Mouse (Mus musculus) ovary, postnatal 14 days (tissue): ENCODE data around the gene Sh3tc1.

Experiments used
- DNase-seq: peaks from one replicate; pipeline ENCODE4 v3.0.0; 2022; ENCODE audit warnings: low spot score

The Sh3tc1 gene

DNA sequence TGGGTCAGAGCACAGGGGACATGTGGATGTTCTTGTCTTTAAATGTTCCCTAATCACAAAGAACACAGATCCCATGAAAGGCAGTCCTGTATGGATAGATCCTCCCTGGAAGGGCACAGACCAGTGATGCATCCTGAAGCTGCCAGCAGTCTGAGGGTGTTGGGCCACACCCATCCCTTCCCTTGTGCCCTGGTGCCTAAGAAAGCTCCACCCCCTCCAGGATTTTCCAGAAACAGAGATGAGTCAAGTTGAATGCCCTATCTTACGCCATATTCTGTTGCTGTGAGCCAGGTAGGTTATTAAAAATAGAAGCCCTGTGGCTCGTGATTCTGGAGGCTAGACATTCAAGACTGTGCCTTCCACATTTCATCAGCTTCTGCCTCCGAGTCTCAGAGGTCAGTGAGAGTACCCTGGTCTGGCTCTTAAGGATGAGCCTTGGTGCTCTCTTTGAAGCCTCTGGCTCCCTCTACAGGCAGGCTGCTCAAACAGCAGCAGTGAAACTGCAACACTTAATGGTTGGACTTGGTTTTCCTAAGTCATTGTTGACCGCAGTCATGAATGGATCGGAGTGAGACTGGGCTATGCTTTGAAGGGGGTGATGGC lies 15.4 kb upstream of the Sh3tc1 start:
- peak; percentile 48 for DNase-seq

DNA sequence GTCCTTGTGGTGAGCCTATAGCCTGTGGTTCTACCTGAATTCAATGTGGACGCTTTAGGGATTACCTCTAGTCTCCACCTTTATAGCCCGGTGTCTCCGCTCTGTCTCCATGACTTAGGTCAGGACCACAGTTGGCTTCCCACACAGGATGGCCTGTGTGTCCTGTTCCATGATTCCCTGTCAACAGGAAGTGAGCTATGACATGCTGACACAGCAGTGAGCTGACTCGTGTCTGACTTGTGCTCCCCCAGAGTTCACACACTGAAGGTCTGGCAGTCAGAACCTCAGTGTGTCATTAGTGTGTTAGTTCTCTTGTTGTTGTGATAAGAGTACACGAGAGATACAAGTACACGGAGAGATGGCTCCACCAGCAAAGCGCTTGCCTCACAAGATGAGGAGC lies 11.2 kb upstream of the Sh3tc1 start:
- no peak for DNase-seq

DNA sequence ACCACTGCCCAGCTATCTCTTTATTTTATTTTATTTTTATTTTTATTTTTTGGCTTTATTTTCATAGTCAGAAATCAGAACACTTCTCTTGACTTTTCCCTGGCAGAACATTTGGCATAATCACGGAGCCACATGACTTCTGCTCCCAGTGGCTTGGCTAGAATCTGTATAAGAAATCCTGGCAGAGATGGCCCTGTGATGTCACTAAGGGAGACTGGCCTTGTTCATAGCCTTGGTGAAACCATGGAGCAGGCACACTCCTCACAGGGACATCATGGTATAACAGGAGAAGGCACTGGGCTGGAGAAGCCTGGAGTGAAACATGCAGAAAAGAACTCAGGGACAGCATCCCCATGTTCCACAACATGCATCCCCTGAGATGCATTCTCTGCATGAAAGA lies 10.2 kb upstream of the Sh3tc1 start:
- DNase-seq, result no peak

DNA sequence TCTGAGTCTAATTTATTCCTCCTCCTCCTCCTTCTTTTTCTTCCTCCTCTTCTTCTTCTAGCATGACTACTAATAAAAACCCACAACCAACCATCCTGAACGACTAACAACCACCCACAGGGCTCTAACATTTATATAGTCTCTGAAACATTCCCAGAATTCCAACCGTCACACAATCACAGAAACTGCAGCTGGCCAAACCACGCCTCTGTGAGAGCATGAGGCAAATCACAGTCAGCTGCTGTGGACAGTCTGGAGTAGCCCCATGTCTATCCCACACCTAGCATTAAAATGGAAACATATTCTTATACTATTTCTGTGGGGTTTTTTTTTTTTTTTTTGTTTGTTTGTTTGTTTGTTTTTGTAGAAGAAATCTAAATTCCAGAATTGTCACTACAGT lies 9.6 kb upstream of the Sh3tc1 start:
- DNase-seq, result no peak

DNA sequence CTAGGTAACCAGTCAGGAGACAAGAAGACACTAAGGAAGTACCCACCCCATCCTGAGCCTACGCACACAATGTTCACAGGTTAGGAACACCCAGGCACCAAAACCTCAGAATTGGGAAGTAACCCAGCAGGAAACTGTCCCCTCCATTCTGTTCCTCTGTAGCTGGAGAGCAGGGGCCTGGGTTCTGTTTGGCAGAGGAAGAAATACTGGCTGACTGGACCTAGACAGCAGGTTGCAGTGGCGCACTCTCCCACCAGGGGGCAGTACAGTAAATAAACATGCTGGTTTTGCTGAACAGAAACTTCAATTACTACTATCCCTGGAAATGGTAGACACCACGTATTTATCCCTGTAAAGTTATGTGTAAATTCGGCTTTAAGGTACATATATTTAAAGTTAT lies 7.1 kb upstream of the Sh3tc1 start:
- peak; percentile 71 for DNase-seq

DNA sequence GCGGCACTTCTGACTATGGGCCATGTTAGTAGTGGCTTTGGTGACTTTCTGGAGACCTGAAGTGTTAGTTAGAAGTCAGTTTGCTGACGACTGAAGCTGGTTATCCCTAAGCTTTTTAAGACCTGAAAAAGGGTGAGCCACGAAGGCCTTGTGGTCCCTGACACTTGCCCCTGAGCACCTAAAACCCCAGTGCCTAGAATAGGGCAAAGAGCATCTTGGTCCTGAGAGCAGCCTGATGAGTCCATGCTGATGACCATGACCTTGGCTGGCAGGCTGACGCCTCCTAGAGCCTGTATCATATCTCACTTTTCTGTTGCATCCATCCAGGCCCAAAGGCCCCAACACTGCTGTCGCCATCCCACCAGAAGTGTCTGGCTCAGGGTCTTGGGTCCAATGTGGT lies 5.6 kb upstream of the Sh3tc1 start:
- DNase-seq, result no peak

DNA sequence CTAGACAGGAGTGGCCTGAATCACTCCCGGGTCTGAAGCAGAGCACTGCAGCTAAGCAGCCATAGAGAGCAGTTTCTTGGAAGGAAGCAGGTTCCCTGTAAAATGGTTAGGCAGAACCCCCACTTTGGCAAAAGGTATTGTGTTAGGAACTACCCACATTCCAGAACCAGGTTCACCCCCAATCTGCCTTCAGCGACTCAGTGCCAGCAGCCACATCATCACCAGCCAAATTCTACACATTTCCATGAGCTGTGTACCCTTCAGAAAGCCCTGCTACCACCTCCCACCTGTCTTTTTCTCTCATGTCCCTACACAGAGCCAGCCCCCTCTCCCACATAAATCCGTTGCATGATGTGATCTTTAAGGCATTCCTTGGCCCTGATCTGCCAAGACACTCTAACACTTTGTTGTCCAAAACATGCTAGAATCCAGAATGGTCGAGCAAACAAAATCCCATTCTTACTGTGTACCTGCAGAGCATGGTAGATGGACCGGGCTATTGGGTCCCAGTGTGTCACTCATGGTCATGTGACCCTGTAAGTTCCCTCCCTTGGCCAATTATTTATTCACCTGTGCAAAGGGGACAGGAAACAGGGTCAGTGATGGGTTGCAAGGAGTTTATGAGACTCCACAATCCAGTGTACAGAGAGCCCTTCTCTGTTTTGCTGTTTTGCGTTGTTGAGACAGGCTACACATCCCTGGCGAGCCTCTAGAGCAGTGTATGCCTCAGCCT lies 4.4 kb upstream of the Sh3tc1 start:
- DNase-seq, result no peak

DNA sequence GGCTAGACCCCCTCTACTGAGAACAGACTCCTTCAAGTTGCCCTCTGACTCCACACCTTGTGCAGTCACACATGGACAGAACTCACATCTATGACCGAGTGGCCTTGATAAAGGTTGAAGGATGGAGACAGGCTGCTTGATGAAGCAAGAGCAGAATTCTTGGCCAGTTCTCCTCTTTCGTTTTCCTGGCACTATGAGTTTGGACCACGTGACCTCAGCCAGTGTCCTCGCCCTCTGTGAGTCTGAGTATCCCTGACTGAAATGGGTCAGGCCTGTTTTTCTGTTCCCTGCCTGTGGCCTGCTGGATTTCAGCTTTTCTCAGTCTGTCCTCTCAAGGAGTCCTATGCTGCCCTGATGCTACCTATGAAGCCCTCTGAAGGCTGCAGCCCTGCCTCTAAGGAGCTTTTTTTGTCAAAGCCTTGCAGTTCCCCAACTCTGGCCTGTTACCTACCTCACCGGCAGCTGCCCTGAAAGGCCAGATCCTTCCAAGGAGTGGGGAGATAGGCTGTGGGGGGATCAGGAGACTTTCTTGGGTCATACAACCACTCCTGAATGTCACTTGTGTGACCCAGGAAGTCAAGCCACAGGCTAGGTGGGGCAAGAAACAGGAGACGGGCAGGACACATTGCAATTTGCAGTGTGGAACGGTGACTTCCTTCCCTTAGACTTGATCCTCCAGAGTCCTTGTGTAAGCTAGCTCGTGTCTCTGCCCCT lies 3.6 kb upstream of the Sh3tc1 start:
- DNase-seq, result peak; percentile 26

DNA sequence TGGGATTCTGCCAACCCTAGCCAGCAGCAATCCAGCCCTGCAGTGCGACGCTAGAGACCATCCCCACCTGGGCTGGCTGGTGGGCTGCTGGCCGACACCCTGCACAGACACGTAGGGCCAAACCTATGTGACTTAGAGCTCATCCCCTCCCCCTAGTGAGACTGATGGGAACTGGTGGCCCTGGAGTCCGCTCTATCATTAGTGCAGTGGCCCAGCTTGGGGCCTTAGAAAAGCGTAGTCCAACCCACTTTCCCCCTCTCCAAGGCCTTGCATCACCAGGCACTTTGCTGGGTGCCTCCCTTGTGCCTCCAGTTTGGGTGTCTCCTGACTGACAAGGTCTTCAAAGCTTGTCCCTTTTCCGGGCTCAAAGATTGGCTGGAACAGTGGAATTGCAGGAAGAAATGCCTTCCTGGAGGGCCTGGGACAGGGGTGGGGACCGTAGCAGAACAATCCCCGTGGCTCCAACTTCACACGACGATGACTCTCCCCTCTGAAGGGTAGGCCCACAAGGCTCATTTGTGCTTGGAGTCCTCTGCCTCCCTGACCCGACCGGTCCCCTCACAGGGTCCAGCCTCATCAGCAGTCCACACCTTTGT lies 1.5 kb upstream of the Sh3tc1 start:
- DNase-seq, result no peak

DNA sequence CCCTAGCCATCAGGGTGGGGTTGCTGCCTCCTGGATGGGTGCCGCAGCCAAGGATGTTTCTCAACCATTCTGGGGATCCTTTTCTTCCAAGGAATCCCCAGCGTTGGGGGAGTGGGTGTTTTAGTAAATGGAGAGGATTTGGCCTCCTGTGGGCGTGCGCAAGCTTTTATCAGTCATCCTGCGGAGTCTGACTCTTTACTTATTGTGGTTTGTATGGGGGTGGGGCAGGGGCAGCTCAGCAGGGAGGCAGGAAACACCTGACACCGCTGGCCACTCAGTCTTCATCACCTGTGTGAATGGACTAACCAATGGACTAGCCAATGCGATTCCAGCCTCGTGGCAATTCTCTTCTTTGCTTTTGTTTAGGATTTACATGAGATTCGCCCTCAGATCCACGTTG lies 929 bp upstream of the Sh3tc1 start:
- no peak for DNase-seq

DNA sequence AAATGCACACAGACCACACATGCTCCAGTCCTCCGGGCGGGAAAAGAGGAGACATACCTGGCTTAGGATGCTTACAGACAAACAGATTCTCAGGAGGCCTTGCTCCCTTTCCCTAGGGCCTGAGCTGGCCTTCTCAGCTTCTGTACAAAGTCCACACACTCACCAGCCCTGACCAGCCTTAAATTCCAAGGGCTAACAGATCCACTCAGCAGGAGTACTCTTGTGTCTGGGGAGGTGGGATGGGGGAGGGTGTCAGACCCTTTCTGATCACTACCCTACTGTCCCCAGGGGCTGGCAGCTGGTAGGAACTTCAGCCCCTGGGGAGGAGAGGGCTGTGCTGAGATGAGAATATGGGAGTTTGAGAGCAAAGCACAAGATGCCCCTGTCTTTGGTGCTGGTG lies 782 bp downstream of the Sh3tc1 start:
- DNase-seq, result no peak

DNA sequence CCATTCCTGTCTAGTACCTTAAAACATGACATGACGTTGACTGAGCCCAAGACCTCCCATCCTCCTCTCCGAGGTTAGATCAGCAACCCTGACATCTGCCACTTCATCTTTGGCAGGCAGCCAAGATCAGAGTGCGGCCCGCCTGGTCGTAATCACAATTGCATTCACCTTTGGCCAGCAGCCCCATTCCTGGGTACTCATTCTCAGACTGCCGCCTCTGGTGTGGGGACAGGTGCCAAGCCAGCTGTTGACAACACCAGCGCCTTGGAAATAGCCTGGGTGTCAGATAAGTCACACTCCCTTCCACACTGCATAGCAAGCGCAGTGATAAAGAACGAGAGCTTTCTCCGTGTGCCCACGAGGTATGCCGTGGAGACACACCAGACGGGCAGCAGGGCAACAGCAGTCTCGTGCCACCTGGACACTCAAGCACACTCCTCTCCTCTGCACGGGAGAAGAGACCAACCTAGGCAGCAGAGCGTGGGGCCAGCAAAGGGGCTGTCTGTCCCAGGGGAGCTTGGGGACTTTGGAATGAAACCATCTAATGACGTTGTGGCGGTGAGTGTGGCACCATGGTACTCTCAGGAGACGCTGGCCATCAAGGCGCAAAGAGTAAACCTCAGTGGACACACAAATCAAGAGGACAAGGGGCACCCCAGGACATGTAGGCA lies 2.4 kb downstream of the Sh3tc1 start:
- no peak for DNase-seq

DNA sequence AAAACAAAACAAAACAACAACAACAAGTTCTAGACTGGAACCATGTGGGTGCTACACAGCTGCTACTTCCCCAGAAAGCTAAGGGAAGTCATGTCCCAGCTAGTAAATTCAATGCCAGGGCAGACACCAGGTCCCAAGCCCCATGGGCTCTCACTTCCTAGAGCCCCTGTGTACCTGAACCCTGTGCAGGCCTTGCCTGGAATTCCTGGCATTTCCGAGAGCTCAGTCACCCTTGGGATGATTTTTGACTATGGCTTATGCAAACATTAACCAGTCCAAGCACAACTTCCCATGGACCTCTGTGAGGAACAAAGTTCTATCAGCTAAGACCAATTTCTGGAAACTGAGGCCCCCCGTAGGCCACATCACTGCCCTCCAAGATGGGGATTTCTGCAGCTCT lies 6.3 kb downstream of the Sh3tc1 start:
- no peak for DNase-seq

DNA sequence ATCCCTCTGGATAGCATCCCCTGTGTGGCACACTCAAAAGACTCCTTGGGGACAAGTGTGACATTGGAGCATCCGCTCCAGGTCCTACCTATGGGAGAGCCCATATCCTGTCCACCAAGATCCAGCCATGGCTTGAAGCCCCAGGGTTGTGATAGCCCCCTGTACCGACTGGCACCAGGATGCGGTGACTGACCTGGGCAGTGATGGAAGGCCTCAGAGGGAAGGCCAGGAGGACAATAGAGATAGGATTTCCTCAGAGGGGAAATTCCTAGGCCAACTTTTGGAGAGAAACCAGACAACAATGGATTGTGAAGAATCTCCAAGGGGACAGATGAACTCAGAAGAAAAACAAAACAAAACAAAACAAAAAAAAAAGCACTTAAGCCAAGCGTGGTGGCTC lies 8.8 kb downstream of the Sh3tc1 start:
- no peak for DNase-seq

DNA sequence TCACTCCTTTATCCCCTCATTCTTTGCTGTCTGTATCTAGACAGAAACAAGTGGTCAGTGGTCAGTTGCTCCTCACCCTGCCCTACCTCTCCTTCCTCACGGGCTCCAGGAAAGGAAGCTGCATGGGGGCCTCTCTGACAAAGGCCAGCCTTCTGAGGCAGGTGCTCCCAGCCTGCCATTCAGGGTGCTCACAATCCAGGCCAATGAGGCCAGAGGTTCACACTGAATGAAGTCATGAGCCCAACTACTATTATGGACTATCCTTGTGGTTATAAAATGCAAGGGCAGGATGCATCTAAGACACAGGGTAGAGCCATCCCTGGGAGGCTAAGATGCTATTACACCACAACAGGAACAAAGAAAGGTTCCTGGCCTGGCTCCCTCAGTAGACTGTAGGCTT lies 9.2 kb downstream of the Sh3tc1 start:
- no peak for DNase-seq

DNA sequence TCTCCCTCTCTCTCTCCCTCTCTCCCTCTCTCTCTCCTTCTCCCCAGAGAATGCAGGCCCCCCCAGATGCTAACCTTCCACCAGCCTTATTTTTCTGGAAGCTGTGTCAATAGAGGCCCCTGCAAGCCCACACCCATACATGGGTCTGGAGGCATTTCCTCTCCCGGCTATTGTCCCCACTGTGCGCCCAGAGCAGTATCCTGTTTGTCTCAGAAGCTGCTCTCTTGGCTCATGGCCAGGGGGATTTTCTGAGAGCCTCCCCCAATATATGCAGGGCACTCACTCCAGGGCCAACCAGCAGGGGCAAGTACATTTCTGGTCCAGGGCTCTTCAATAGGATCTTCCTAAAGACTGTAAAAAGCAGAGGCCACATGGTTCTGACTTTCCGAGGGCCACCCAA lies 9.9 kb downstream of the Sh3tc1 start:
- DNase-seq, result no peak

DNA sequence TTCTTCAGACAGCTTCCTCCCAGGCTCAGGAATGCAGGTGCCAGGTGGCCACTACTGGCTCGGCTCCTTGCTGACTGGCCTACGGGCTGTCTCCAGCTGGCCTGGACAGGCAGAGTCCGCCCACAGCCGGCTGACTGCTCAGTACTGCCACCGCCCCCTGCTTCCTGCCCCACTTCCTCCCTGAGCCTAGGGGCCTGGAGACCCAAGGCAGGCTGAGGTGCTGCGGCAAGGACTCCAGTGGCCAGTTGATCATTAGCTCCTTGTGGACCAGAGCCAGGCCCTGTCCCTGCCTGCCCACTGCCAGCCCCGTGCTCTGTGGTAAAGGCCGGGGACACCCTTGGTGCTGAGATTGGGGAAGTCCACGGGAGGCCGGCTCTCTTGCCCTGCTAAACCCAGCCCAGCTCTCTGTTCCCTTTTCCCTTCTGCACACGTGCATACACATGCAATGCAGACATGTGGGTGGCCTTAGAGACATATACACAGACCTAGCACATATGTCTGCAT lies 10.8 kb downstream of the Sh3tc1 start:
- no peak for DNase-seq

DNA sequence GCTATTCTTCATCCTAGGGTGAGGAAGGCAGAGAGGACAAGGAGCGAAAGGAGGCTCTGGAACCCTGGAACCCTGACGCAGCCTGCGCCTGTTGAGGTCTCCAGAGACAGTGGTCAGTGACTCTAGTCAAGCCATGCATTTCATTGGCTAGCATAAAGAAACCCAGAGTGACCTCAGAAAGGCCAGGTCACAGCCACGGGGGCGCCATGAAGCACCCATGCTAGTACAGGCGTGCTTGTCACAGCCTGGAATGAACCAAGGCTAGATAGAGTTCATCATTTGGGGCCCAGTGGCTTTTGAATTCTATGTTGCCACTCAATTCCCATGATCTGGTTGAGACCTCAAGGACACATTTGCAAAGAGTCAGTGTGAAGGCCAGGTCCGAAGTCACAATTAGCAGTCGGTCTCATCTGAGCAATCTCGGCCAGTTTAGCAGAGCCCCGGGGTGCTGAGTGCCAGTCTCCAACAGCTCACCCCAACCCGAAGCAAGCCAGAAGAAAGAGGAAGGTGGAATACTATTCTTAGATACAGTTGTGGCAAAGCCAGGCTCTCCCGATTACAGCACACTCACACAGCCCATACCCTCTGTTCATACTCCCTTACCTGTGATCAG lies 11.3 kb downstream of the Sh3tc1 start:
- no peak for DNase-seq

DNA sequence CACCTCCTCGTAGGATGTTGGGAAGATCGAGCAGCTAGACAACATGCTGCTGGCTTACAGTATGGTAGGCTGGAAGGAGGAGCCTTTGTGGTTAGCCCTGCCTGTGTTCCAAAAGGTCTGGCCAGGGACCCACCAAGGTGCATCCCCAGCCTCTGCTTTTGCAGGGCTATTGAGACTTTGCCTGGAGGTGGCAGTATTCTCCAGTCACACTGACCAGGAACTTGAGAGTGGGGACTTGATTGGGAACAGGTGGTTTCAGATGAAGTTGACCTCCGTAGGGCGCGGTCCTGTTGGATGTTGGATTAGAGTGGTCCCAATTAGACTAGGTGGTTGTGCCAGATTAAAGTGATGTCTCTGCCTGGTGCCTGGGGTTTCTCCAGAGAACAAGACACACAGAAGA lies 12.3 kb downstream of the Sh3tc1 start:
- no peak for DNase-seq

DNA sequence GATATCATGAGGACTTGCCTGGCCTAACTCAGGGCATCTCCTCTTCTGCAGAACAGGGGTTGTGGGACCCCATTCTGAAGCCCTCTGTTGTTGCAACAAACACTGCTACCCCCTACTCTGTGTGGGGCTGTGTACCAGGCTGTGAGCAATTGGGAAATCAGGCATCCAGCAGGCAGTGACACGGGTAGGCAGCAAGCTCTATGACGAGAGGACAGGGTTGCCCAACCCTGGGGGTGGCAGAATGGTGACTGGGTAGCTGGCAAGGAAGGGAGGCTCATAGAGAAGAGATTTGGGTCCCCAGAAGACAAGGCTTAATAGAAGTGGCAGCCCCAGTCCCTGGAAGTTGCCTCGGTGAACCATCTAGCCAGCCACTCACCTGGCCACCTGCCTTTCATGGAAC lies 13.9 kb downstream of the Sh3tc1 start:
- no peak for DNase-seq

DNA sequence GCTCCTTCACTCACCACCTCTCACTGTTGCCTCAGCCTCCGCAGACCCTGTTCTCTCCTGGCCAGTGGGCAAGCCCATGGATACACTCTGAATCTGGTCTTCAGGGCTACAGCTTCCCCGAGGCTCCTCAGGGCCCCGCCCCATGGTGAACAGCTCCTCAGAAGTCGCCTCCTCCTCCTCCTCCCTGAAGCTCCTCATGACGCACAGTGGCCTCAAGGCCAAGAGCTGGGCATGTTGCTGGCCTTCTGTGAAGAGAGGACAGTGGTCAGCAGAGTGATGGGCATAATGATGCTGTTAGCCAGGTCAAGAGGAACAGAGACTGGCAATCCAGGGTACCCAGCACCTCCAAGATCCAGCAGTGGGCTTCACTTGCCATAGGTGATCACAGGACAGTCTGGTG lies 15.9 kb downstream of the Sh3tc1 start:
- DNase-seq, result no peak

DNA sequence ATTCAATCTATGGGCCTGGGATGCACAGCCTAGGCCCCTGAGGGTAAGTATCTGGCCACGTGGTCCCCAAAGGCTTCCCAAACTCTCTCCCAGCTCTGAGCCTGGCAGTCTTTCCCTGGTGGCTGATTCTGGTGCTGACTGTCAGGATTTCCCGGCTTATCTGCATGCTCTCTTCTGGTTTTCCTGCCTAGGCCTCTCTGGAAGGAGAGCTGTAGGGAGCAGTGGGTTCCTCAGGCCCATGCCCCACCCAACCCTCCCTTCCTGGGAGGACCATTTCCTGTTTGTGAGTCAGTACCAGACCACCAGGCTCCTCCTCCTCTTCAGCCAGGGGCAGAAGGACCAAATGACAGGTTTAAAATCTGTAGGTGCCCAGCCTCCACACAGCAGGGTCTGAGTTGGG lies 17.1 kb downstream of the Sh3tc1 start:
- no peak for DNase-seq
